Mouse (Mus musculus) right cerebral cortex, postnatal 4 days (tissue): ENCODE measurements around the gene Snx7.

Experiments
- DNase-seq: peaks from one replicate; pipeline ENCODE4 v3.0.0-alpha.2; 2022

Snx7 gene

GRCm38 (mm10) chr3:117814218-117814617, 54.5 kb downstream of the Snx7 start:
- DNase-seq, result no peak

GRCm38 (mm10) chr3:117812135-117812534, 56.6 kb downstream of the Snx7 start:
- DNase-seq, result no peak

- DNase-seq, result no peak
Measured at GRCm38 (mm10) chr3:117805782-117806181, 63.0 kb downstream of the Snx7 start.

- no peak for DNase-seq
Measured at GRCm38 (mm10) chr3:117794501-117794900, 74.2 kb downstream of the Snx7 start.

- DNase-seq, result no peak
Measured at GRCm38 (mm10) chr3:117791951-117792350, 76.8 kb downstream of the Snx7 start.

- DNase-seq, result no peak
Measured at GRCm38 (mm10) chr3:117791273-117791672, 77.5 kb downstream of the Snx7 start.

- DNase-seq, result peak; percentile 52
Measured at GRCm38 (mm10) chr3:117788800-117789693, 79.7 kb downstream of the Snx7 start.

- DNase-seq, result no peak
Measured at GRCm38 (mm10) chr3:117787247-117787646, 81.5 kb downstream of the Snx7 start.

GRCm38 (mm10) chr3:117752151-117752757, 116.5 kb downstream of the Snx7 start:
- DNase-seq, result no peak

GRCm38 (mm10) chr3:117751665-117752064, 117.1 kb downstream of the Snx7 start:
- DNase-seq, result no peak

GRCm38 (mm10) chr3:117749256-117749655, 119.5 kb downstream of the Snx7 start:
- DNase-seq, result no peak

GRCm38 (mm10) chr3:117739760-117740159, 129.0 kb downstream of the Snx7 start:
- no peak for DNase-seq

GRCm38 (mm10) chr3:117732661-117733060, 136.1 kb downstream of the Snx7 start:
- no peak for DNase-seq
